ENCODE assay signal across 8 mouse cellular contexts in the genomic region with DNA sequence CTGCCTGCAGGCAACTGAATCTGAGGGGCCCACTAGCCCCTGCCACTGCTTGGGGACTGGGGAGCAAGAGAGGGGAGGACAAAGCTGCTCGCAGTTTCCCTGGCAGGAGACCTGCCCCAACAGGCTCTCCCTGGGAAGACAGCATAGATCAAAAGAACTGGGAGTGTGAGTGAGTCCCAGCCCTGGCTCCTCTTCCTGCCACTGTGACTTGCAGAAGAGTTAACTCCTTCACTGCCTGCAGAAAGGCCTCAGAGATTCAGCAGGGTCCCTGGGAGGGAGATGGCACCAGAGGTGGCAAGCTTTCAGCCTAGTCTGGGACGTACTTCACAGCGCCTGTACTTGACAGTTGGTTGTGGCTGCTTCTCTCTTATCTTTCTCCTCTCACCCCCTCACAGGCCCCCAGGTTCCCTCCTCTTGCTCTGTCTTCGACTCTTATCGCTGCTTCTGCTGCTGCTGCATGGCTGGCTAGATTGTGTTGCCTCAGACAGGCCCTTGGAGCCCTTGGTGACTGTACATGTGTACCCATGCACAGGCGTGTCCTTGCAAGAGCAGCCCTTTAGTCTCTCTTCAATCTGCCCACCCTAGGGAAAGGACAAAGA. TPM values are rescaled to one million over a fixed set of nuclear protein-coding genes. Genes with fewer than 3 reads are reported as not detected.
DNase-seq lines count a peak whose midpoint lies in the region; ATAC-seq and TF ChIP-seq lines count a peak whose summit lies in the region.

No protein-coding gene starts in this region.

- DNase-seq in liver = peak; percentile 91
- DNase-seq in stomach, postnatal 0 days (ENCODE audit: low spot score) = no peak
- no peak for DNase-seq in urinary bladder, adult 18-20 months (ENCODE audit: low spot score in 2 of 2)
- DNase-seq in ovary, adult 18-20 months (ENCODE audit: low spot score) = no peak

- peaks cover 18% of the 10 kb centered on the region for H3K4me1 ChIP-seq in midbrain, embryonic 12.5 days
- H3K4me1 ChIP-seq in midbrain, embryonic 15.5 days = peaks cover 5% of the 10 kb centered on the region
- H3K4me1 ChIP-seq in embryonic facial prominence, embryonic 15.5 days = peaks cover 15% of the 10 kb centered on the region
- H3K4me1 ChIP-seq in stomach, postnatal 0 days (replicated peaks; ENCODE audit: control insufficient read depth, insufficient read depth) = no peaks in the 10 kb centered on the region

- no peaks in the 10 kb centered on the region for H3K36me3 ChIP-seq in midbrain, embryonic 12.5 days
- H3K36me3 ChIP-seq in midbrain, embryonic 15.5 days (replicated peaks) = no peaks in the 10 kb centered on the region
- no peaks in the 10 kb centered on the region for H3K36me3 ChIP-seq in embryonic facial prominence, embryonic 15.5 days
- no peaks in the 10 kb centered on the region for H3K36me3 ChIP-seq in stomach, postnatal 0 days (ENCODE audit: control insufficient read depth, insufficient read depth, low read length)

- no peak for TF ChIP-seq CTCF in stomach, postnatal 0 days (IDR thresholded peaks at IDR 0.05; ENCODE audit: low read depth)

- no peaks in the 10 kb centered on the region; the same call in 1 of the 2 replicates for H3K27me3 ChIP-seq in midbrain, embryonic 12.5 days
- no peaks in the 10 kb centered on the region for H3K27me3 ChIP-seq in midbrain, embryonic 15.5 days (replicated peaks)
- no peaks in the 10 kb centered on the region for H3K27me3 ChIP-seq in embryonic facial prominence, embryonic 15.5 days
- H3K27me3 ChIP-seq in stomach, postnatal 0 days (ENCODE audit: control insufficient read depth, insufficient read depth, low read length) = no peaks in the 10 kb centered on the region

- no peak overlapping the region for H3K9ac ChIP-seq in midbrain, embryonic 12.5 days (replicated peaks)
- H3K9ac ChIP-seq in midbrain, embryonic 15.5 days = no peak overlapping the region
- no peak overlapping the region for H3K9ac ChIP-seq in embryonic facial prominence, embryonic 15.5 days
- H3K9ac ChIP-seq in stomach, postnatal 0 days (ENCODE audit: low read length) = no peak overlapping the region

- 27% methylated on average over 6 of the region's 6 CpGs for WGBS in midbrain, embryonic 12.5 days
- WGBS in midbrain, embryonic 15.5 days = 33% methylated on average over 6 of the region's 6 CpGs
- 23% methylated on average over 6 of the region's 6 CpGs for WGBS in embryonic facial prominence, embryonic 15.5 days
- WGBS in stomach, postnatal 0 days = 18% methylated on average over 6 of the region's 6 CpGs

- no peak overlapping the region for H3K4me3 ChIP-seq in midbrain, embryonic 12.5 days
- H3K4me3 ChIP-seq in midbrain, embryonic 15.5 days = no peak overlapping the region
- no peak overlapping the region for H3K4me3 ChIP-seq in embryonic facial prominence, embryonic 15.5 days (replicated peaks)
- H3K4me3 ChIP-seq in stomach, postnatal 0 days (ENCODE audit: low read depth, low read length) = no peak overlapping the region

- H3K4me2 ChIP-seq in midbrain, embryonic 12.5 days (replicated peaks) = no peak overlapping the region
- H3K4me2 ChIP-seq in midbrain, embryonic 15.5 days = no peak overlapping the region
- 0 out of 2 replicates have a peak overlapping the region, but pooled peaks have one; percentile 3 for H3K4me2 ChIP-seq in embryonic facial prominence, embryonic 15.5 days (replicated peaks)
- H3K4me2 ChIP-seq in stomach, postnatal 0 days (replicated peaks; ENCODE audit: low read depth) = peak overlapping the region; percentile 25

- TF ChIP-seq EP300 in stomach, postnatal 0 days (optimal IDR thresholded peaks at IDR 0.05) = no peak

- H3K9me3 ChIP-seq in midbrain, embryonic 12.5 days = no peaks in the 10 kb centered on the region
- no peaks in the 10 kb centered on the region for H3K9me3 ChIP-seq in midbrain, embryonic 15.5 days
- no peaks in the 10 kb centered on the region for H3K9me3 ChIP-seq in embryonic facial prominence, embryonic 15.5 days (replicated peaks)
- H3K9me3 ChIP-seq in stomach, postnatal 0 days (ENCODE audit: control insufficient read depth, low read length) = no peaks in the 10 kb centered on the region

- peak overlapping the region; percentile 46 for H3K27ac ChIP-seq in midbrain, embryonic 12.5 days (replicated peaks)
- H3K27ac ChIP-seq in midbrain, embryonic 15.5 days = no peak overlapping the region
- peak overlapping the region; percentile 59 for H3K27ac ChIP-seq in embryonic facial prominence, embryonic 15.5 days (replicated peaks)
- peak overlapping the region; percentile 80 for H3K27ac ChIP-seq in stomach, postnatal 0 days (replicated peaks)

- ATAC-seq in midbrain, embryonic 12.5 days (ENCODE audit: low FRiP score, low read depth) = peak; percentile 23; the same call in 1 of the 2 replicates
- no peak for ATAC-seq in midbrain, embryonic 15.5 days (replicated peaks)
- ATAC-seq in embryonic facial prominence, embryonic 15.5 days (ENCODE audit: insufficient number of reproducible peaks, low FRiP score, low TSS enrichment, low read depth) = peak; percentile 67; the same call in 1 of the 2 replicates
- ATAC-seq in stomach, postnatal 0 days (ENCODE audit: low FRiP score, low TSS enrichment) = peak; percentile 70
- no peak for ATAC-seq in frontal cortex, adult (ENCODE audit: low TSS enrichment)

RNA-seq across cellular contexts. Expression of a gene that starts 11.3 kb away (rescaled TPM):
- 139 and 145 TPM in 2 replicates for polyA plus RNA-seq in midbrain, embryonic 12.5 days (2016; fragmentation: Nextera tagmentation; extraction: Ambion mirVana)
- polyA plus RNA-seq in midbrain, embryonic 15.5 days (2015; fragmentation: Nextera tagmentation; extraction: Ambion mirVana) = 136 and 137 TPM in 2 replicates
- polyA plus RNA-seq in embryonic facial prominence, embryonic 15.5 days (2015; fragmentation: Nextera tagmentation; extraction: Ambion mirVana) = 158 and 165 TPM in 2 replicates
- 119 and 121 TPM in 2 replicates for polyA plus RNA-seq in stomach, postnatal 0 days (2015; fragmentation: Nextera tagmentation; extraction: Ambion mirVana)

RNA-seq across cellular contexts. Expression of a gene that starts 34.3 kb away (rescaled TPM):
- 40.6 and 43.5 TPM in 2 replicates for polyA plus RNA-seq in midbrain, embryonic 12.5 days (2016; fragmentation: Nextera tagmentation; extraction: Ambion mirVana)
- polyA plus RNA-seq in midbrain, embryonic 15.5 days (2015; fragmentation: Nextera tagmentation; extraction: Ambion mirVana) = 65.8 and 72.5 TPM in 2 replicates
- 4.0 and 5.9 TPM in 2 replicates for polyA plus RNA-seq in embryonic facial prominence, embryonic 15.5 days (2015; fragmentation: Nextera tagmentation; extraction: Ambion mirVana)
- 0.56 and 0.70 TPM in 2 replicates for polyA plus RNA-seq in stomach, postnatal 0 days (2015; fragmentation: Nextera tagmentation; extraction: Ambion mirVana)

Comparison
In these comparisons a context has a peak if more than half of its experiments do, and no peak if none do; other contexts are left out.
1. ATAC-seq: peak in midbrain, embryonic 12.5 days (single experiment), embryonic facial prominence, embryonic 15.5 days (single experiment) and stomach, postnatal 0 days (single experiment); none in midbrain, embryonic 15.5 days (single experiment) and frontal cortex, adult (single experiment).
2. H3K4me2 ChIP-seq: peak in embryonic facial prominence, embryonic 15.5 days (single experiment) and stomach, postnatal 0 days (single experiment); none in midbrain, embryonic 12.5 days (single experiment) and midbrain, embryonic 15.5 days (single experiment).